Mouse (Mus musculus) regulatory T cell (primary cell): ENCODE results near the gene Fam49a.
"Not testable (repeated sequence)": the region's sequence is repeated elsewhere in the genome, so short reads cannot be mapped to it uniquely, and the experiment has no call there.

Experiments
- in situ Hi-C: fragments of 300-600 bp; cut with MboI, MseI; formaldehyde crosslinking; loops from one replicate; pipeline ENCODE4 v1.15.1; 2025; ENCODE audit warnings: high pct_unique_total_duplicates

The Fam49a gene

DNA sequence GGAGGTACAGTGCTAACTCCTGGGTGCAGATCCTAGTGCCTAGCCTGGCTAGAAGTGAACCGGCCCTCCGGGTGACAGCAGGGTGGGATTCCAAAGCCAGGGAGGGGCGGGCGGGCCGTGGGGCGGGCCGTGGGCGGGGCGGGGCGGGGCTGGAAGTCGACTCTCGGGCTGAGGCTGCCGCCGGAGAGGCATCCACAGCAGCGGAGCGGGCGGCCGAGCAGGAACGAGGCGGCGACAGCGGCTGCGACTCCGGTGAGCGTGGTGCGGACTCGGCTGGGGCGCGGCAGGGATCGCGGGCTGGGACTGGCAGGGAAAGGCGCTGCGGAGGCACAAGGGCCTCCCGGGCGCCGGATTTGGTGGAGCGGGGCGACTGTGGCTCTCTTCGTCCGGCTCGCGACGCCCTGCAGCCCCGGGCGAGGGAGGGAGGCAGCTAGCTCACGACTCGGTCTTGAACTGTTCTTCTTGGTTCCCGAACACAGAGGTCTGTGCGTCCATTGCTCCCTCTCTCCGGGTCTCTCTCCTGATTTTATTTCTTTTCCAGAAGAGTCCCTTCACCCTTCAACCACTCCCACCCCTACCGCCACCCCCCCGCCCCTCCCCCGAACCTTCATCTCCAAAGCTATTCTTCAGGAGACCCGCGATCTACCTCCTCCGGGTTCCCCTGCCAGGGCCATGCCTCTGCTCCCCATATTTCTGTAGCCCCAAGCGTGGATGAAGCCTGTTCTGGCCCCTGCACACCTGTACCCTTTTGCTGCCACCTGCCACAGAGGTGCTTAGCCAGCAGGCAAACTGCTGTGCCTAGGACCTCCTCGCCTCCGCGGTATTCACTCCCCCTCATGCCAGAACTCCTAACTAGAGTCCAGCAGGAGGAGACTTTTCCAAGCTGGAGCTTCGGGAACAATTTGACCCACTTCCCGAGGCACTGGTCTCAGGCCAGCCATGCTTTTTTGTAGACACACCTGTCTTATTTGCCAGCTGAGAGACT, at the start of gene Fam49a:
Fam49a (plus strand) TSS at position 153 of the 985 bp plus-strand sequence.
- in situ Hi-C loops: no loop called here

DNA sequence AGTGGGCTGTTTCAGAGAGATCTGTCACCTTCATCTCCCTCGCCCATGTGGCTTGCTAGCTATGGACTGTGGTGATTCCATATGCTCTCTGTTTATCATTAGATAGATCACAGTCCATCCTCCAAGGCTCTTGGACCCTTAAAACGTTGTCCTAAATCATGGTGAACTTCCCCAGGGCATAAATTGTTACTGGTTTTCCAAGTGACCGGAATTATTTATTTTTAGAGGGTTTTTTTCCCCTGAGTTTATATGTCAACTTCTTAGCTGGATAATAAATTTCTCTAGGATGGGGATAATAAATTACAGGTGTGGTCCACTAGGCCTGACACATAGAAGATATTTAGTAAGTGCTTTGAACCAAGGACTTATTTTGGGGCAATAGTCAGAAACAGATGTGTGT, 48.4 kb upstream of the Fam49a start:
- in situ Hi-C loops: no loop called here

DNA sequence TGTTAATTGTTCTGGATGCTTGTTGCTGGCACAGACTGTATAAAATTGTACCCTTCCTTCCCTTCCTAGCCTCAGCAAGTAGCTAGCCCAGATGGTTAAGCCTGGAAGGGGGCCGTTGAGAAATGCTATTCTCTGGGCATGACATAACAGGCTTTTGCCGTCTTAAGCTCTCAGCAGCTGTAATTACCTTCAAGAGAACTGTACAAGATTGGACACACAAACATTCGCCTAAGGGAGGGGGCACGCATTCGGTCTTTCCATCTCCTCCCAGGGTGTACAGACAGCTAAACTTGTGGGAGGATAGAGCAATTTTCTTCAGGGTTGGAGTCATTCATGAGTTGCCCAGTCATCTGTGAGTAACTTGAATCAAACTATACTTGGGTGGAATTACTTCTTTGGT, 43.0 kb upstream of the Fam49a start:
- in situ Hi-C loops: no loop called here

DNA sequence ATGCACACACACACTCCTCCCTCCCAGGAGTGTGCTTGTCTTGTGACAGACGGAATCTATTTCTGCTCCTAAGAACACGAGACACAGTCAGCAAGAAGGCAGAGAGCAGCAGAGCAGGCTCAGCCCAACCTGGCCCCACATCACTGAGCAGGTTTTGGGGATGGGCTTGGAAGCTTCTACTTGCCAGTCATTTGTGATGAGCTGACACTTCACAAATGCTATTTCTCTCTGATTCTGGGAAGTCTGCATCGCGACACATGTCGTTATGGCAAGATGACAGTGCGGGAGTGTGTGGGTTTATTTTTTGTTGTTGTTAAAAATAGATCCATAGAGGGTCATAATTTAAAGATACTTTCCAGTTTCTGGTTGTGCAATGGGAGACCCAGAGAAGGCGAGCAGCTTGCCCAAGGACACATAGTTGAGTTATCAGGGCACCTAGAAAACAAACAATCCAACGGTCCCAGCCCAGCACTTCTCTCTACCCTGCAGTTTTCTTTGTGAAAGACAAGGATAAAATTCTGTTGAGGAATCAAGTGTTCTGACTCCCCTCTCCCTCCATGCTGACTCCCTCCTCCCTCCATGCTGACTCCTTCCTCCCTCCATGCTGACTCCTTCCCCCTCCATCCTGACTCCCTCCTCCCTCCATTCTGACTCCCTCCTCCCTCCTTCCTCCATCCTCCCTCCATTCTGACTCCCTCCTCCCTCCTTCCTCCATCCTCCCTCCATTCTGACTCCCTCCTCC, 41.0 kb upstream of the Fam49a start:
- in situ Hi-C loops: no loop called here

GRCm38 (mm10) chr12:12222585-12223290, 39.2 kb upstream of the Fam49a start:
- in situ Hi-C loops: no loop called here

- in situ Hi-C loops: no loop called here
Measured at GRCm38 (mm10) chr12:12223336-12223735, 38.6 kb upstream of the Fam49a start.

GRCm38 (mm10) chr12:12225706-12226105, 36.2 kb upstream of the Fam49a start:
- in situ Hi-C loops: no loop called here

GRCm38 (mm10) chr12:12227594-12227993, 34.3 kb upstream of the Fam49a start:
- in situ Hi-C loops: no loop called here

GRCm38 (mm10) chr12:12230031-12230557, 31.8 kb upstream of the Fam49a start:
- in situ Hi-C loops: no loop called here

- in situ Hi-C loops: no loop called here
Measured at GRCm38 (mm10) chr12:12232097-12232496, 29.8 kb upstream of the Fam49a start.

DNA sequence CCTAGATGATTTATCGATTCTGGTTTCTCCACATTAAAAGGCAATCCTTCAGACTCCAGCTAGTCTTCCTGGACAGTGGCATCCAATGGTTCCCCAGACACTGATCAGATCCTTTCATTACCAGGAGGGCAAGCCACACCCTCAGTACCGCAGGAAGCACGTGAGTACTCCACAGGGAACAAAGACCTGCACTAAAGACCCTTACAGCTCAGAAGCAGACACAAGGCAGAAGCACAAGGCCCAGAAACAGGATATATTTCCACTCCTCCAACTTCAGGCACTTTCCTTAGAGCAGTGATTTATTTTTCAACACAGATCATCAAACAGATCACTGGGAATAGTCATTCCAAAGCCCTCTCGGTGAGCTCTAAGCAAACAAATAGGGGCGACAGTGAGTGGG, 25.0 kb upstream of the Fam49a start:
- in situ Hi-C loops: no loop called here

- in situ Hi-C loops: no loop called here
Measured at GRCm38 (mm10) chr12:12239502-12239901, 22.4 kb upstream of the Fam49a start.

DNA sequence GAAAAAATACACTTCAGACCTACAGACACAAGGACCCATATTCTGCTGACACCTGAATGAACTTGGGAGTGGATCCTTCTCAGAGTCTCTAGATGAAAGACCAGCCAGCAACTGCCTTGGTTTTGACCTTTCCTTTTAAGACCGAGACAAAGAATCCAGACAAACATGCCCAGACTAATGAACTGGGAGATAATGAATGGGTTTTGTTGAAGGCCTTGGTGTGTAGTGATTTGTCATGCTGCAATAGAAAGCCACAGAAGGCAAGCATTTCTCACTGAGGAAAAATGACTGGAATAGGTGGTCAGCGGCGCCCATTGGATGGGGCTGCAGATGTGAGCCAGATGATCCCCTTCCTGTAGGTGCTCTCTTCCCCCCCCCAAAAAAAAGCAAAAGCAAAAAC, 18.8 kb upstream of the Fam49a start:
- in situ Hi-C loops: no loop called here

GRCm38 (mm10) chr12:12247023-12247422, 14.9 kb upstream of the Fam49a start:
- in situ Hi-C loops: not testable (repeated sequence)

DNA sequence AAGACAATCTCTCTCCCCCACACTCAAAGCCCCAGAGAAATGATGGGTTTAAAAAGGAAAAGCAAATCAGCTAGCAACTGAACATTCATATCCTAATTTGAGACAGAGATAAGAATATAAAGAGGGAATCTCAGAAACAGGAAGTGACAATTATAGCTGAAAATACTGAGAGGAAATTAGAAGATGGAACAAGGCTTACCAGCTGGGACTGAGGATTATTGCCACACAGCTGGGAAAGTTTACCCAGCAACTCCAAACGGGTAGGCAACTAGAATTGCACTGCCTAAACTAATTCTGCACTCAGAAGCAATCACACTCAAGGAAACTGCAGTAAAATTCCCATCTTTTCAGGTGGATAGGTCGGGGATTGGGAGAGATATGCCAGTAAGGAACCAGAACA, 12.4 kb upstream of the Fam49a start:
- in situ Hi-C loops: no loop called here

DNA sequence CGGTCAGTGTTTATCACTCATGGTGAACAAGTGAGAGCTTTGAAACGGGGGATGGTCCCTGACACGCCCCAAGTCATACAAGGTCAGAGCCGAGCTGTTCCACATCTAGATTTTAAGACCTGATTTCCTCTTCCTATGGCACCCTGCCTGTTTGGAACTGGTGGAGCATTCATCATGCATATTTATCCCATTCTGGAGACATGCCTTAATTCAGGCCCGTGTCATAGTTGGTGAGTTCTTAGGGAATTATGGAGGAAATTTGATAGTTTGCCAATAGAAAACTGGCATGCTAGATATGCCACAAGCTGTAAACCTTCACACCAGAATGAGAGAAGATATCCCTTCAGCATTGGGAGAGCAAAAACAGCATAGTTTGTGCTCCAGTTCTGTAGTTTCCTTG, 8.4 kb upstream of the Fam49a start:
- in situ Hi-C loops: no loop called here

DNA sequence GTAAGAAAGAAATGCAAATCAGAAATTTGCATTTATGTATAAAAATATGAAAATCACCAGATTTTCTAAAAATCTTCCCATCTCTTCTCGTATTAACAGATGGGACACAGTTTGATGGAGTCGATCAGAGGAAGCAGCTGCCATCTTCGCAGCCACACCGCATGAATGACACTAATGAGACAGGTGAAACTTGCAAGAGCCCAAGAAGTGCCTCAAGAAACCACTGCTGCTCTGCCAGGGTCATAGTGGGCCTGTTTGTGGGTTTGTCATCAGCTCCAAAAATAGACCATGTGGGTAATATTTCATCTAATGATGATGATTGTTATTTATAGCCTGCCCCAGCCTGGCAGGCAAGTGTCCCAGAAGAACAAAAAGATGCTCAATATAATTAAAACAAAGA, 7.8 kb upstream of the Fam49a start:
- in situ Hi-C loops: no loop called here

DNA sequence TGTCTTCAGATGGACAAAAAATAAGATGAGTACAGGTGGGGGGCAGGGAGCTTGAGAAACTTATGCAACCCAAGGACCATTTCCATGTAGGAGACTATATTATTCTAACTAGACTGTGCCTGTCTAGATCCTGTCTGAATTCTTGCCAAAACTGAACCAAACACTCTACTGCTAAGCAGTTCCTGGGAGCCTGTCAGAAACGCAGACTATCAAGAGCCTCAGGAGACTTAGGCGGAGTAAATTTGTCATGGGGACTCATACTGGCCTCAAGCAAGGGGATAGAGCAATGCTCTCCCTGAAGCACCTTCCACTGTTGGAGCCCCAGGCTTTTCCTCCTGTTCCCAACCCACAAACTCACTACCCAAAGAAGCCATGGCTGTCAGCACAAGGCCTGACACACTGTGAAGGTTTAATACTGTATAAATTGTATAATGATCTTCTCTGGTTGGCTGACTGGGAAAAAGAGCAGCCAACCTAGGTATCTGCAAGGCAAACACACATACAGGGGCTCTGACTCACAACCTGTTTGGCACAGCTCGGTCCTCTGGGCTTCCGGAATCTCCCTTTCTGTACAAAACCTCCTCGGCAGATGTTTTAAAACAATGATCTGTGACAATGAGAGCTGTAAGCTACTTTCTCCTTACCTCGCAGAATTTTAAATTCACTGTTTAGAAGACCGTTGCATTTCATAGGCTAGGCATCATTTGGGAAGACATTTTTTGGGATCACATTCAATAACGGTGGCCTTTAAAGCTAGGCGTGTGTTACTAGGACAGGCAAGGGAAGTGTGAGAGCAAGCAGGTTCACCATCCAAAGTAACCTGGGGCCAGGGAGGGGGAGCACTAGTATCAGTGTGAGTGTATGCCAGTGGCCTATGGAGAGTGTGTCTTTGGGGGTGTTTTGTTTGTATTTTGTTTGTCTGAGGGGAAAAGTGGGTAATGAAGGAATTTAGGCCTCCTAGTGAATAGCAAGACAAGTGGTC, 669 bp upstream of the Fam49a start:
- in situ Hi-C loops: no loop called here

DNA sequence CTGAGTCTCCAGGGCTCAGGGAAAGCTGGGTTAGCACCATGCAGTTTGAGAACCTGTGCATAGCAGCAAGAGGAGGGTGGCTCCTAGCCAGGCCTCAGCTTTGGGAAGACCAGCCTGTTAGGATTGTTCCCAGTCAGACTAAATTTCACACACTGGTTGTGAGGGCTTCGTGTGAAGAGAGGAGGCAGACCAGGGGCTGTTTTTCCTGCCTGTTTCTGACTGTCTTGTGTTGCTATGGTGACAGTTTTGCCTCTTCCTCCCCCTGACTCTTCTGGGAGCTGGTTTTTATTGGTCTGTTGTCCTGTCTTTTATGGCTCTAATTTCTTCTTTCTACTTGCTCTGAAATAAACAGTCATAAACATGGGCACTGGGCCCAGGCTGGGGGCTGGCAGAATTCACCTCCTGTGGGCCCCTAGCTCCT, 1.4 kb downstream of the Fam49a start:
- in situ Hi-C loops: no loop called here

- in situ Hi-C loops: no loop called here
Measured at GRCm38 (mm10) chr12:12264151-12264550, 2.2 kb downstream of the Fam49a start.

- in situ Hi-C loops: no loop called here
Measured at GRCm38 (mm10) chr12:12266552-12266951, 4.6 kb downstream of the Fam49a start.
